Mouse (Mus musculus) kidney, adult 18-20 months (tissue): ENCODE measurements around the gene Mansc1.

Source experiments
- DNase-seq: peaks from one replicate; pipeline ENCODE4 v3.0.0; 2021

The Mansc1 gene

GRCm38 (mm10) chr6:134594569-134595442 is 37.5 kb downstream of the Mansc1 start:
- DNase-seq: peak; percentile 80

DNA sequence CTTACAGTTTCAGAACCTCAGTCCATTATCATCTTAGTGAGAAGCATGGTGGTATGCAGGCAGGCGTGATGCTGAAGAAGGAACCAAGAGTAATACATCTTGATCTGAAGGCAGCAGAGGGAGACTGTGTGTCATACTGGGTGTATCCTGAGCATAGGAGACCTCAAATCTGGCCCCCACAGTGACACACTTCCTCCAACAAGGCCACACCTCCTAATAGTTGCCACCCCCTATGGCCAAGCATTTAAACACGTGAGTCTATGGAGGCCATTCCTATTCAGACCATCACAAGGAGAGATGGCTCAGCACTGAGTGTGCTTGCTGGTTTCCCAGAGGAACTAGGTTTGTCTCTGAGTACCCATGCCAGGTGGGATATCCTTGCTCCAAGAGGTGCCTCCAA is 40.7 kb downstream of the Mansc1 start:
- no peak for DNase-seq

- no peak for DNase-seq
Measured at GRCm38 (mm10) chr6:134586241-134586640, 46.0 kb downstream of the Mansc1 start.

GRCm38 (mm10) chr6:134584616-134585015 is 47.7 kb downstream of the Mansc1 start:
- no peak for DNase-seq

DNA sequence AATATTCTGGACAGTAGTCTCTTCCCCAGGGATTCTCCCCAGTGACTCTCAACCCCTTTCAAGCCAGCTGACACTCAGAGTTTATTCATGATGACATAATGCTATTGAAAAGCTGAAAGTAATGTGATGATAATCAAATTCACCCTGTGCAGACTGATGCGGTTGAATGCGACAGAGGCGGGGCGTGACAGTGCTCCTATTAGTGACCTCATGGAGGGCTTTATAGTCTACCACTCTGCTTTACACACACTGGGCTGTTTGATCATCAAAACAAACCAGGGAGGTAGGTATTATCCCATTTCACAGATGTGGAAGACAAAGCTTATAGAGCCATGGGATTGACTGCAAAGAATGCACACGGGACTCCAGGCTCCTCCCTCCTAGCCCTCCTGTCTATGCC is 50.2 kb downstream of the Mansc1 start:
- DNase-seq: no peak

GRCm38 (mm10) chr6:134579506-134579905 is 52.8 kb downstream of the Mansc1 start:
- no peak for DNase-seq

- no peak for DNase-seq
Measured at GRCm38 (mm10) chr6:134578039-134578438, 54.2 kb downstream of the Mansc1 start.

DNA sequence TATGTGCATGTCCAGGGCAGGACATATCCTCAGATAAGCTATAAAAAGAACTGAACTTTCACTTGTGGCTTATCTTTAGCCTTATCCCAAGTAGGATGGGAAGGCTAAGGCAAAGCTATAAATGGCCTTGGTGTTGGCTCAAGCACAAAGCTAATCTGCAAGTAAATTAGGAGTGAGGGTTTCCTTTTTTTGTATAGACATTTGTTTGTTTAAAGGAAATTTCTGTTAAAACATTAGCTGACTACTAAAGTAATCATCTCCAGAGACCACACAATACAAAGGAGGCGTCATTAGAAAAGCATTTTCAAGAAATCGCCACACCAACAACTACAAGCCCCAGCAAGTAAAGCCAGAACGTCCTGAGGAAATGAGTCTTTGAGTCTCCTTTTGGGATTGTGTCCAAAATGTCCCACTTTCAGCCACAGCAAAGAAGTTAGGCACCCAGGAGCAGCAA is 57.0 kb downstream of the Mansc1 start:
- DNase-seq: no peak

DNA sequence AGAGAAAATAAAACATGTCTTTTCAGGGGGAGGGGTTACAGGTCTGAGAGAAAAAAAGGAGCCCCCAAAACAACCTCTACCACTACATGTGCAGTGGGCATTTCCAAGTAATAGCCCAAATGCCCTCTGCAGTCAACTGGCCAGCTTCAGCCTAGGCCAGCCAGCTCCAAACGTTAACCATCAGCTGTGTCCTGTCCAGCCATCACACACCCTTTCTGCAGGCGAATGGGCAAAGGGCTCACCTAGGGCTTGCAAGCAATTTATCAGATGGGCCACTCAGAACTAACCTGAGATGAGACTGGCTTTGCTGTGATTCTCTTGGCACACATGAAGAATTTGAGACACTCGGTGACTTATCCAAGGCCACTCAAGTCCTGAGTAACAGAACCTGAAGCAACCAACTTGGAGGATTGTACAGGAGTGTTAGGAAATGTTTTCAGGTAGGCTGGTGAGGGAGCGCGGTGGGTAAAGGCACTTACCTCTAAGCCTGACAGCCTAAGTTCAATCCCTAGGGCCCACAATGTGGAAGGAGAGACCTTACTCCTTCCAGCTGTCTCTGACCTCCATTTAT is 64.2 kb downstream of the Mansc1 start:
- DNase-seq: no peak

DNA sequence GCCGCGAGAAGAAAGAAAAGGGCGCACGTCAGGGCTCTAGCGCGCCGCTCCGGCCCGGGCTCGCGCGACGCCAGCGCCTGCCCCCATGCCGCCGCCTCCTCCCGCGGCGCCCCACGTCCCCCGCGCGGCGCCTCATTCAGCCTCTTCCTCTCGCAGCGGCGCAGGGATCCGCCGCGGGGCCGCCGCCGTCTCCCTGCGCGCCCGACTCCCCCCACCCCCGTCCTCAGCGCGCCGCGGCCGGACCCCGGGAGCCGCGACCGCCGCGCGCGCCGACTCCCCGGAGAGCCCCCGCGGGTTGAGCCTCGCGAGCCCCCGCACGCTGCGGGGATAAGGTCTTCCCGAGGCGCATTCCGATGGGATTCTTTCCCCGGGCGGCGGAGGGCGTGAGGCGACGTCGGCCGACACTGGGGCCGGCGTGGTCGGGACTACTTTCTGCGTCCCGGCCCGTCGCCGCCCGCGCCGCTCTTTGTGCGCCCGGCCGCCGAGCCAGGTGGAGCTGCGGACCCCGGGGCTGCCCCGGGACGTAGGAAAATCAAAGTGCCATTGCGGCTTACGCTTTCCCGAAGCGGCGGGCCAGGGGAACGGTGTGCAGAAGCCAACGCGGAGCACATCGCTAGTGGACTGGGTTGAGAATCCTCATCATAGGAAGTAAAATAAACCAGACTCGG is 65.3 kb downstream of the Mansc1 start, which contains the start of gene Lrp6:
TSS of gene Lrp6 (minus strand) at position 148 of the 668 bp plus-strand sequence.
- DNase-seq: peak; percentile 87

GRCm38 (mm10) chr6:134566248-134566817 is 66.0 kb downstream of the Mansc1 start:
- peak; percentile 30 for DNase-seq

DNA sequence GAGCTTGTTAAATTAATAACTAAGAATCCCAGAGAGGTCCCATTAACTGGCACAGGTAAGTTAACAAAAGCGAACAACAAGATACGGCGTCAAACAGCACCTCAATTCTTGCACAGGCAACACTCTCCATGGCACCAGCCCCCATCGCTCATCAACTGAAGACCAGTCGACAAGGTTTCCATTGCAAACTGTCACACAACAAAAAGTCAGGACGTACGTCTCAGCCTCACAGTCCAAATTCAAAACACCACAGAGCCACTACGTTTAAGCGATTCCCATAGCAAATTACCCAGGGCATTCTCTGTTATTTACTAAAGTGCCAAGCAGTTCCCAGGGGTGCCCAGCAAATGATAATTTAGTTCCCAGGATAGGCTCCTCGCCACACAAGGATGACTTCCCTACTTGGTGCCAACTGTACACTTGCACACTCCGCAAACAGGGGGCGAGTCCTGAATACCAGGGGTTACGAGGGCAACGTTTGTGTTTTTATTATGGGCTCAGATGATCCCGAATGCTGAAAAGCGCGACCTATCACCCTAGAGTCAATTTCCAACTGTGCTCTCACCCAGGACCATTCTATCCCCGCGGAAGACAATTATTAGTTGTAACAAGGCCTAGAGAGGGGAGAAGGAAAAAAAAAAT is 66.6 kb downstream of the Mansc1 start:
- peak; percentile 61 for DNase-seq

DNA sequence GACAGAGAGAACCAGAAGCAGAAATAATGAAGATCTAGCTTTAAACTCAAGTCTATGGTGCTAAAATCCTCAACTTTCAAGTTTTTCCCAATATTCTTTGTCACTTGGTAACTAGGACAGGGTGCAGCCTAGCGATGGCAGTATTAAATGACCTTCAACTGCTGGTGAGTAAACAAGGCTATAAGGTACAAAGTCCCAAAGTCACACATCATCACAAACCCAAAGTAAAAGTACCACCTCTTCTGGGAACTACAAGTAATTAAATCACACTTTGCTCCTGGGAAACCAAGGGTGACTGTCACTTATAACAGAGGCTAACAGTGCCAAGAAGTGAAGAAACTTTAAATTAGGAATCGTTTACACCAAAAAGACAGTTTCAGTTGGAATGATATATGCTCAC is 67.7 kb downstream of the Mansc1 start:
- DNase-seq: no peak

DNA sequence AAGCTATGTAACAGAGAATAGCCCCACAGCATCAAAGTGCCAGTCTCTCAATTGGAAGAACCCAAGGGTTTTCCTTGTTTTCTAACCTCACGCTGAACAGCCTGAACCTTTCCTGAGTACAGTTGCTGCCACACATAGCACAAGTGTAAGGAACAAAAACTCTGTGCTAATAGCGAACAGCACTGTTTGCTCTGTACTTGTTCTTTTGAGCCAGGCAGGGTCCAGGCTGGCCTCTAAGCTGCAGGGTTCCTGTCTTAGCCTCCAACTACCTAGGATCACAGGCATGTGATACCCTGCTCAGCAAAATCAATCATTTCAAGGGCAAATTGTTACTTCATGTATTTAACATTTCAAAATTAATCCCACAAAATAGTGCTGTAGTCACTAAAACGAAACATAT is 72.7 kb downstream of the Mansc1 start:
- no peak for DNase-seq
